Mouse (Mus musculus) erythroblast, embryonic 14.5 days (primary cell): Measurements from ENCODE around the gene Npr2.

Source experiments
- GATA1 ChIP-seq: IDR thresholded peaks from 2 replicates; pipeline ENCODE4 v1.6.1; 2012; ENCODE audit warnings: low read length, inconsistent platforms, mixed read lengths
- TAL1 ChIP-seq: IDR thresholded peaks from 3 replicates; pipeline ENCODE4 v1.6.1; 2012; ENCODE audit warnings: low read length, inconsistent platforms, mixed read lengths

GRCm38 (mm10) chr4:43631956-43632920, 503 bp downstream of the Npr2 start:
- TF ChIP-seq GATA1, result no peak
- TF ChIP-seq TAL1, result no peak
